Mouse (Mus musculus): ENCODE results near the gene Slc35e3. TPM values are rescaled to one million over a fixed set of nuclear protein-coding genes. Genes with fewer than 3 reads are reported as not detected.

Slc35e3 gene
- total RNA-seq, 1 experiment from 2014 or later: 8.1 TPM

- ATAC-seq (replicated peaks; ENCODE audit: low read depth, poor library complexity, severe bottlenecking): no peak
Observed at GRCm38 (mm10) chr10:117752851-117753647, 6.9 kb upstream of the Slc35e3 start.

GRCm38 (mm10) chr10:117752304-117752821, 6.2 kb upstream of the Slc35e3 start:
- no peak for ATAC-seq (replicated peaks; ENCODE audit: low read depth, poor library complexity, severe bottlenecking)

GRCm38 (mm10) chr10:117751744-117752143, 5.6 kb upstream of the Slc35e3 start:
- no peak for ATAC-seq (replicated peaks; ENCODE audit: low read depth, poor library complexity, severe bottlenecking)

- ATAC-seq (replicated peaks; ENCODE audit: low read depth, poor library complexity, severe bottlenecking): no peak
Observed at GRCm38 (mm10) chr10:117751282-117751610, 5.1 kb upstream of the Slc35e3 start.

- no peak for ATAC-seq (replicated peaks; ENCODE audit: low read depth, poor library complexity, severe bottlenecking)
Observed at GRCm38 (mm10) chr10:117750529-117751281, 4.5 kb upstream of the Slc35e3 start.

- no peak for ATAC-seq (replicated peaks; ENCODE audit: low read depth, poor library complexity, severe bottlenecking)
Observed at GRCm38 (mm10) chr10:117749787-117750343, 3.7 kb upstream of the Slc35e3 start.

- no peak for ATAC-seq (replicated peaks; ENCODE audit: low read depth, poor library complexity, severe bottlenecking)
Observed at GRCm38 (mm10) chr10:117749050-117749686, 3.0 kb upstream of the Slc35e3 start.

GRCm38 (mm10) chr10:117748276-117749049, 2.3 kb upstream of the Slc35e3 start:
- ATAC-seq (replicated peaks; ENCODE audit: low read depth, poor library complexity, severe bottlenecking): no peak

- no peak for ATAC-seq (replicated peaks; ENCODE audit: low read depth, poor library complexity, severe bottlenecking)
Observed at GRCm38 (mm10) chr10:117747711-117748110, 1.5 kb upstream of the Slc35e3 start.

GRCm38 (mm10) chr10:117745570-117746296, 432 bp downstream of the Slc35e3 start:
- peak; percentile 57 for ATAC-seq (replicated peaks; ENCODE audit: low read depth, poor library complexity, severe bottlenecking)

- ATAC-seq (replicated peaks; ENCODE audit: low read depth, poor library complexity, severe bottlenecking): no peak
Observed at GRCm38 (mm10) chr10:117743917-117744316, 2.2 kb downstream of the Slc35e3 start.

- no peak for ATAC-seq (replicated peaks; ENCODE audit: low read depth, poor library complexity, severe bottlenecking)
Observed at GRCm38 (mm10) chr10:117743182-117743581, 3.0 kb downstream of the Slc35e3 start.

- no peak for ATAC-seq (replicated peaks; ENCODE audit: low read depth, poor library complexity, severe bottlenecking)
Observed at GRCm38 (mm10) chr10:117742618-117743017, 3.5 kb downstream of the Slc35e3 start.

- no peak for ATAC-seq (replicated peaks; ENCODE audit: low read depth, poor library complexity, severe bottlenecking)
Observed at GRCm38 (mm10) chr10:117741698-117742475, 4.3 kb downstream of the Slc35e3 start.

GRCm38 (mm10) chr10:117740921-117741320, 5.2 kb downstream of the Slc35e3 start:
- ATAC-seq (replicated peaks; ENCODE audit: low read depth, poor library complexity, severe bottlenecking): no peak

- no peak for ATAC-seq (replicated peaks; ENCODE audit: low read depth, poor library complexity, severe bottlenecking)
Observed at GRCm38 (mm10) chr10:117740171-117740570, 6.0 kb downstream of the Slc35e3 start.

- ATAC-seq (replicated peaks; ENCODE audit: low read depth, poor library complexity, severe bottlenecking): no peak
Observed at GRCm38 (mm10) chr10:117739648-117739948, 6.6 kb downstream of the Slc35e3 start.

GRCm38 (mm10) chr10:117738928-117739647, 7.1 kb downstream of the Slc35e3 start:
- ATAC-seq (replicated peaks; ENCODE audit: low read depth, poor library complexity, severe bottlenecking): no peak
